Mouse (Mus musculus) intestine, embryonic 16.5 days (tissue): Measurements from ENCODE around the gene Thbd. TPM values are rescaled to one million over a fixed set of nuclear protein-coding genes. Genes with fewer than 3 reads are reported as not detected.

Experiments
- ATAC-seq: fragments of 200-750 bp; cut with Nextera tagmentation; 2 replicates; pipeline ENCODE4 v1.8.0; 2017; ENCODE audit warnings: moderate TSS enrichment, moderate library complexity
- H3K27ac ChIP-seq: fragments of 300-500 bp; sonication (generic); 2 replicates; pipeline ENCODE4 v1.5.1; 2014; ENCODE audit warnings: mild to moderate bottlenecking, low read length
- H3K27me3 ChIP-seq: fragments of 300-500 bp; sonication (generic); replicated peaks from 2 replicates; pipeline ENCODE4 v1.6.1; 2014; ENCODE audit warnings: low read length, control low read depth, mixed read lengths; ENCODE audit not compliant: control insufficient read depth, insufficient read depth
- H3K36me3 ChIP-seq: fragments of 300-500 bp; sonication (generic); 2 replicates; pipeline ENCODE4 v1.6.1; 2014; ENCODE audit warnings: low read length, control low read depth; ENCODE audit not compliant: control insufficient read depth, insufficient read depth
- H3K4me1 ChIP-seq: fragments of 300-500 bp; sonication (generic); 2 replicates; pipeline ENCODE4 v1.6.1; 2014; ENCODE audit warnings: low read length, control low read depth, mixed read lengths; ENCODE audit not compliant: control insufficient read depth, insufficient read depth
- H3K4me2 ChIP-seq: fragments of 300-500 bp; sonication (generic); 2 replicates; pipeline ENCODE4 v1.6.1; 2014; ENCODE audit warnings: low read depth, low read length, control low read depth
- H3K4me3 ChIP-seq: fragments of 300-500 bp; sonication (generic); 2 replicates; pipeline ENCODE4 v1.5.1; 2014; ENCODE audit warnings: mild to moderate bottlenecking, low read length
- H3K9ac ChIP-seq: fragments of 300-500 bp; sonication (generic); 2 replicates; pipeline ENCODE4 v1.6.1; 2014; ENCODE audit warnings: low read depth, low read length
- H3K9me3 ChIP-seq: fragments of 300-500 bp; sonication (generic); 2 replicates; pipeline ENCODE4 v1.6.1; 2016; ENCODE audit warnings: low read length, control low read depth; ENCODE audit not compliant: control insufficient read depth
- WGBS: fragments of 180-500 bp; shearing (Covaris S2); extraction: QIAGEN DNeasy Blood & Tissue Kit; methylation state at CpG from one replicate; pipeline ENCODE4 v1.1.7; 2014; 5-methylcytosine and 5-hydroxymethylcytosine counted together
- polyA plus RNA-seq: library from polyadenylated mRNA; unstranded; fragments of >200 nt; fragmentation: Nextera tagmentation; extraction: Ambion mirVana; gene quantifications from 2 replicates; pipeline ENCODE4 v1.2.1, GENCODE M21; 2015

Thbd gene
- polyA plus RNA-seq, 1 experiment from 2014 or later, result 46.6 TPM

DNA sequence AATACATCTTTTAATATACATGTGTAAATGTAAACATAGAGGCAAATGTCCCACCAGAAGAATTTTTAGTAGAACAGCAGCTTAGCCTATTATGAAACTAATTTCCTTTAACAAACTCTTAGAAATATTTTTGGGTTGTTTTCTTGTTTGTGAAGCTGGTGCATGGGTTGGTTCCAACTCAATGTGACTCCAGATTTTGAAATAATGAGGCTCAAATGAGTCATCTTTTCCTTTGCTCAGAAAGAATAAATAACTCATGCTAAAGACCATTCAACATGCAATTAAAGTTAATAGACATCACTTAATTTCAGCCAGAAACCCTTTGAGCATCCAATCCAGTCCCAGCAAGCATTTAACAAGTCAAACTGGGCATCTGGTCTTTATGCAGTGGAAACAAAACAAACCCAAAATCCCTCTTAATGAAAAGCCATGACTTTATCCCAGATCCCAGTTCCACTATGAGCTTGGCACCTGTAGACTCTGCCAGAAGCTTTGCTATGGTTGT, 21.1 kb upstream of the Thbd start:
- Histone ChIP-seq H3K4me2 (no peak overlapping the region), H3K27me3 (no peaks in the 10 kb centered on the region), H3K36me3 (no peaks in the 10 kb centered on the region), H3K4me1 (peaks cover 4% of the 10 kb centered on the region; the same call in 1 of the 2 replicates), H3K27ac (no peak overlapping the region), H3K4me3 (no peak overlapping the region), H3K9ac (no peak overlapping the region), H3K9me3 (no peaks in the 10 kb centered on the region)
- ATAC-seq, result no peak

DNA sequence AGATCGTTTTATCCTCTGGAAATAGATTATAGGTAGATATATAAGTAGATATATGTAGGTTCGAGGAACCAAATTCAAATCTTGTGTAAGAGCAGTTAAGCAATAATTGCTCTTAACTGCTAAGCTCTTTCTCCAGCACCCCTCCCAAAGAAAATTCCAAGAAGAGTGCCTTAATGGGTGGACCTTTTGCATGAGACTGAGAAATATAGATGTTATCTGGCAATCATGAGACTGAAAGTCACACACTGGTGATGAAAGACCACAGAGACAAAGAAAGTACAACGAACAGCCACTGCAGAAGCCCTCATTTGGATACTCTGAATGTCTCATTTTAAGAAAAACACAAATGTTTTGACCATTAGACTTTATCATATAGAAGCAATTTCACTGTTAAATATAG, 20.5 kb upstream of the Thbd start:
- ATAC-seq, result no peak
- Histone ChIP-seq H3K27ac (no peak overlapping the region), H3K4me3 (no peak overlapping the region)

DNA sequence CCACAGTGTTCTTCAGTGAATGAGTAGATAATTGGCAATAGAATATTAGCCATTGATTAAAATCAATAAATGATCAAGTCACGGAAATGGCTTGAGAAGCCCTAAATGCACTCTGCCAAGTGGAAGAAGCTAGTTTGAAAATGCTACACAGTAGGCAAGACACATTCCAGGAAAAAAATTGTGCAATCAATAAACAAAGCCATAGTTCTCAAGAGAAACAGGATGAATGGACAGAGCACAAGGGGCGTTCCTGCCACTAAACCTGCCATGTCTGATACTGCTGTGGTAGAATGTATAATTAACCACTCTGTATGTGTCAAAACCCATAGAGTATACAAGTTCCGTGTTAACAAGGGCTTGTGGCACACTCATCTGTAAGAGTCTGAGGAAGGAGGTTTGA, 19.6 kb upstream of the Thbd start:
- no peak overlapping the region for H3K27ac ChIP-seq
- no peak for ATAC-seq
- H3K4me3 ChIP-seq, result no peak overlapping the region
- peaks cover 2% of the 10 kb centered on the region; the same call in 1 of the 2 replicates for H3K4me1 ChIP-seq
- no peak overlapping the region for H3K9ac ChIP-seq
- no peak overlapping the region for H3K4me2 ChIP-seq
- no peaks in the 10 kb centered on the region for H3K36me3 ChIP-seq
- no peaks in the 10 kb centered on the region for H3K9me3 ChIP-seq
- no peaks in the 10 kb centered on the region for H3K27me3 ChIP-seq
- 70% methylated on average over 3 of the region's 3 CpGs for WGBS

More for the DNA sequence above, 20.5 kb upstream of the Thbd start:
- H3K4me2 ChIP-seq, result no peak overlapping the region
- 74% methylated on average over 3 of the region's 3 CpGs for WGBS
- no peak overlapping the region for H3K9ac ChIP-seq
- no peaks in the 10 kb centered on the region for H3K36me3 ChIP-seq
- H3K27me3 ChIP-seq, result no peaks in the 10 kb centered on the region
- no peaks in the 10 kb centered on the region for H3K9me3 ChIP-seq
- H3K4me1 ChIP-seq, result peaks cover 4% of the 10 kb centered on the region; the same call in 1 of the 2 replicates

DNA sequence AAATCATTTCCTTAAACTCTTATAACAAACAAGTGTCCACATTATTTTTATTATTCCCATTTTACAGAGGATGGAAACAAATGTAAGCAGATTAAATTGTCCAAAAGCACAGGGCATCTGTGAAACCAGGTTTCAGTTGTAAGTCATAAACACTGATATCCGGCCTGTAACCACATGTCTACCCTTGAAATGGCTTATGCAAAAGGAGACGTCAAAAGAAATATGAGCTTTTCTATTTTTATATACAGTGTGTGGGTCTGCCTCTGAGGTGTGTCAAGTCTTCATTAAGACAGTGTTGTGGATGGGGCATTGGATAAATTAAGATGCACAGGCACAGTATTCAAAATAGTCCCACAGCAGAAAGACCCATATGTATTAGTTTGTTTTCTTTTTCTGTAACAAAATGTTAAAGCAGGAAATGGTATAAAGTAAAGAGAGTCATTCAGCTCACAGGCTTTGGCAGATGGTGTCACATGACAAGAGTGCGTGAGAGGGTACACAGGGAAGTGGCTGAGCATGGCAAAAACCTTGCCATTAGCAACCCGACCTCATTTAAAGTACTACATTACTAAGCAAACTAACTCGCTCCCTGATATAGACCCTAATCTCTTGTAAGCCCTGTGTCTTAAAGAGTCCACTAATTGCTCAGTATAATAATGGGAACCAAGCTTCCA, 17.9 kb upstream of the Thbd start:
- Histone ChIP-seq H3K4me1 (peaks cover 2% of the 10 kb centered on the region; the same call in 1 of the 2 replicates), H3K4me2 (no peak overlapping the region), H3K36me3 (no peaks in the 10 kb centered on the region), H3K9ac (no peak overlapping the region), H3K27me3 (no peaks in the 10 kb centered on the region), H3K4me3 (no peak overlapping the region), H3K27ac (no peak overlapping the region), H3K9me3 (no peaks in the 10 kb centered on the region)
- no peak for ATAC-seq
- WGBS, result 71% methylated on average over 5 of the region's 5 CpGs

DNA sequence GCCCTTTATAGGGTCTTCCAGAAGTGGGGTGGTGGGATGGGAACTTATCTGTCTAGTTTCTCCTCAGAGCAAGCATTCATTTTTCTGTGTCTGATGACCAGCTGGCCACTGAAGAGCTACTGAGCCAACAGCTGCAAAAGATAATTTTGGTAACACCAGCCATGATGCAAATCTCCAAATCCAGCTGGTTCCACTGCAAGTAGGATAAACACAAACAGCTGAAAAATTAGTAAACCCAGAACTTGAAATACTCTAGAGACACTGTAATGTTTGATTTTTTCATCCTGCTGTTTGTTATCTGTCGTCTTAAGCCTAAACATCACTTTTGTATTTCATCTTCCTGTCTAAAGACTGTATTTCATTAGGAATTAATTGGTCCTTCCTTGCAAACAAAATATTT, 13.7 kb upstream of the Thbd start:
- WGBS, result 59% methylated on average over 1 of the region's 1 CpGs
- peak; percentile 77 for ATAC-seq

DNA sequence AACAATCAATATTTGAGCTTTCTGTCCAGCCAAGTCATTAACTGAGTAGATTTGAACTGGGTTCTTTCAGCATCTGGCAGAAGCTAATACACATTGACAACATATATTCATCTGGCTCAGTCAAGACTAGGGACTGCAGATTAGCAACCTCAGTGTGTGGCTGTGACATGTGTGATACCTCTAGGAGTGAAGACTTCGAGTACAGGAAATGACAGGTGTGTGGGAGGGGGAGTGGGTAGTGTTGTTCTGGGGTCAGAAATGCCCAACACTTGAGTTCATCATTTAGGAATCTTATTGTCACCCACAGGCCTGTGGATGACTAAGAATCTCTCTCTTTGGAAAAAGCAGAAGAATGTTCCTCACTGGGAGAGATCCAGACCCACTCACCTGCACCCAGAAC, 13.1 kb upstream of the Thbd start:
- Histone ChIP-seq H3K4me2 (no peak overlapping the region), H3K27me3 (no peaks in the 10 kb centered on the region), H3K27ac (no peak overlapping the region), H3K9ac (no peak overlapping the region), H3K4me3 (no peak overlapping the region), H3K36me3 (no peaks in the 10 kb centered on the region), H3K4me1 (peaks cover 9% of the 10 kb centered on the region), H3K9me3 (no peaks in the 10 kb centered on the region)
- no peak for ATAC-seq
- 29% methylated on average over 1 of the region's 1 CpGs for WGBS

More for the DNA sequence above, 13.7 kb upstream of the Thbd start:
- peaks cover 9% of the 10 kb centered on the region for H3K4me1 ChIP-seq
- no peak overlapping the region for H3K4me2 ChIP-seq
- no peaks in the 10 kb centered on the region for H3K9me3 ChIP-seq
- no peaks in the 10 kb centered on the region for H3K36me3 ChIP-seq
- H3K9ac ChIP-seq, result no peak overlapping the region
- H3K4me3 ChIP-seq, result no peak overlapping the region
- H3K27me3 ChIP-seq, result no peaks in the 10 kb centered on the region
- H3K27ac ChIP-seq, result no peak overlapping the region

DNA sequence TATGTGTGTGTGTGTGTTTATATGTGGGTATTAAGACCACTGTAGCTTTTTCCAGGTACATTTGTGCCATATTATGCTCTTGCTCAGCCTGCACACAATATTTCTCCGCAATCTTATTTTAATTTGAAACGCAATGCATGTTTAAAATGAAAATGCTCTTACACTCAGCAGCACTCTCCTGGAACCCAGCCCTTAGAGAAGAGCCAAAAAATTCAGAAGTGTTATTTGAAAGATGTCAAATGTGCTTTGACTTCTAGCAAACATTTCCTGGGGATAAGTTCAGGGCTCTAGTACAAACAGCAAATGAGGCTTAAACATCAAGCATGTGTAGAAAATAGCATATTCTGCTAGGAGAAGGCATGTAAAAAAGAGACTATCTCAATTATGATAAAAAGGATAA, 11.8 kb upstream of the Thbd start:
- Histone ChIP-seq H3K36me3 (no peaks in the 10 kb centered on the region), H3K27ac (no peak overlapping the region; the same call in 1 of the 2 replicates), H3K4me1 (peaks cover 9% of the 10 kb centered on the region), H3K9me3 (no peaks in the 10 kb centered on the region), H3K4me3 (no peak overlapping the region), H3K4me2 (no peak overlapping the region), H3K9ac (no peak overlapping the region), H3K27me3 (no peaks in the 10 kb centered on the region)
- WGBS, result 55% methylated on average over 2 of the region's 2 CpGs
- ATAC-seq, result no peak

DNA sequence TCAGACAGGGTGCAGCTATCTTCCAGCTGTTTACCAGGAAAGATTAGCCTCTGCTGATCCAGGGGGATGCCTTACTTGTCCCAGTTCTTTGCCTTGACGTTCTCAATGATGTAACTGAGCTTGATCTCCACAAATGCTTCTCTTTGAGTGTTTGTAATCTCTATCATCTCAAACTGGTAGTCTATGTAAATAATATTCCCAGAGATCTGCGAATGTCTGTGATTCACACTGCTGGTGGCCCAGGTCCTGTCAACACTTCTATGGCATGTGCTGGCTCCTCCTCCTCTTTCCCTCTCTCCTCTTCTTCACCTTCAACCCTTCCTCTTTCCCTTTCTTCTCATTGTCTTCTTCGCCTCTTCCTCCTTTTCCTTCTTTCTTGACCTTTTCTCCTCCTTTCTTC, 11.2 kb upstream of the Thbd start:
- Histone ChIP-seq H3K4me1 (peaks cover 9% of the 10 kb centered on the region), H3K36me3 (no peaks in the 10 kb centered on the region), H3K4me2 (no peak overlapping the region), H3K27ac (no peak overlapping the region), H3K27me3 (no peaks in the 10 kb centered on the region), H3K9me3 (no peaks in the 10 kb centered on the region), H3K9ac (no peak overlapping the region), H3K4me3 (no peak overlapping the region)
- WGBS, result 54% methylated on average over 3 of the region's 3 CpGs
- no peak for ATAC-seq

DNA sequence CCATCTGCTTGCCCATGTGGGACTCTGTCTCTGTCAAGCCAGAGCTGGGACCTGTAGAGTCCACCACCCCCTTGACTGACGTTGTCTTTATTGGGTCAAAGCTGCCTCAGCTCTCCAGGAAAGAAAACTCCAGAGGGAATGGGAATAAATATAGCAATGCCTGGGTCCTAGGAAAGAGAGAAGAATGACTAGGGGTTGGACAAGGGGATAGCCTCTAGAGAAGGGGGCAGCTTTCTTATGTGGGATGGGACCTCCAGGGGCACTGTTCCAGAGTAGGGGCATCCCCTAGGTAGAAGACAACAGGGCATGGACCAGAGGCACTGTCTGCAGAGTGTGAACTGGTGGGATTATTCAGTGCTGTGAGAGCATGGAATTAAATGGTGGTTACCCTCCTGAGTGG, 1.8 kb upstream of the Thbd start:
- Histone ChIP-seq H3K9me3 (no peaks in the 10 kb centered on the region), H3K9ac (no peak overlapping the region), H3K36me3 (no peaks in the 10 kb centered on the region), H3K4me3 (no peak overlapping the region), H3K4me1 (peaks cover 17% of the 10 kb centered on the region), H3K4me2 (no peak overlapping the region), H3K27me3 (peaks cover 7% of the 10 kb centered on the region; the same call in 1 of the 2 replicates), H3K27ac (no peak overlapping the region)
- no peak for ATAC-seq
- 89% methylated on average over 1 of the region's 1 CpGs for WGBS

DNA sequence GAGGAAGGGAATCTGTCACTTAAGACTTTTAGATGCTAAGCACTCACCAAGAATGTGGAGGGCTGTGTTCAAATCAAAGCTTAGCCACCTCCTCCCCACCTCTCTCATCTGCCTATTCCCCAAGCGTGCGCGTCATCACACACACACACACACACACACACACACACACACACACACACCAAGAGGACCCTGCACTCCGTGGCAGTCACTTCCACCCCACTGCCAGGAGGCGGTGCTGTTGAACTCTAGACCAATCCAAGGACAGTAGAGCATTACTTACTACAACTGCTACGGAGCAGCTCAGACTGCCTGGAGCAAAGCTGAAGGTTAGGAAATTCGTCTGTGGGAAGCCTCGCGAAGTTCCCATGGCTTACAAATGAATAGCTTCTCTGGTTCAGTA, 1.2 kb upstream of the Thbd start:
- Histone ChIP-seq H3K36me3 (no peaks in the 10 kb centered on the region), H3K4me1 (peaks cover 17% of the 10 kb centered on the region), H3K4me3 (no peak overlapping the region), H3K9ac (no peak overlapping the region), H3K9me3 (no peaks in the 10 kb centered on the region), H3K4me2 (no peak overlapping the region), H3K27me3 (peaks cover 7% of the 10 kb centered on the region; the same call in 1 of the 2 replicates), H3K27ac (no peak overlapping the region; the same call in 1 of the 2 replicates)
- peak; percentile 84 for ATAC-seq
- 21% methylated on average over 9 of the region's 9 CpGs for WGBS
